Mouse (Mus musculus) stomach, embryonic 16.5 days (tissue): ENCODE measurements around the gene Plxna2. TPM values are rescaled to one million over a fixed set of nuclear protein-coding genes. Genes with fewer than 3 reads are reported as not detected.

Experiments
- ATAC-seq: fragments of 200-750 bp; cut with Nextera tagmentation; 2 replicates; pipeline ENCODE4 v1.8.0; 2017; ENCODE audit warnings: moderate number of reproducible peaks, moderate TSS enrichment; ENCODE audit not compliant: insufficient read depth, low FRiP score
- H3K27ac ChIP-seq: fragments of 300-500 bp; sonication (generic); 2 replicates; pipeline ENCODE4 v1.5.1; 2014; ENCODE audit warnings: low read length
- H3K27me3 ChIP-seq: fragments of 300-500 bp; sonication (generic); 2 replicates; pipeline ENCODE4 v1.6.1; 2014; ENCODE audit warnings: low read length, control low read depth, mixed read lengths; ENCODE audit not compliant: control insufficient read depth, insufficient read depth
- H3K36me3 ChIP-seq: fragments of 300-500 bp; sonication (generic); 2 replicates; pipeline ENCODE4 v1.6.1; 2014; ENCODE audit warnings: low read length; ENCODE audit not compliant: control insufficient read depth, insufficient read depth
- H3K4me1 ChIP-seq: fragments of 300-500 bp; sonication (generic); 2 replicates; pipeline ENCODE4 v1.6.1; 2014; ENCODE audit warnings: low read length, control low read depth, mixed read lengths; ENCODE audit not compliant: control insufficient read depth, insufficient read depth
- H3K4me2 ChIP-seq: fragments of 300-500 bp; sonication (generic); 2 replicates; pipeline ENCODE4 v1.6.1; 2014; ENCODE audit warnings: low read depth, low read length, mixed read lengths
- H3K4me3 ChIP-seq: fragments of 300-500 bp; sonication (generic); replicated peaks from 2 replicates; pipeline ENCODE4 v1.5.1; 2014; ENCODE audit warnings: mild to moderate bottlenecking, low read length
- H3K9ac ChIP-seq: fragments of 300-500 bp; sonication (generic); 2 replicates; pipeline ENCODE4 v1.6.1; 2014; ENCODE audit warnings: low read length
- H3K9me3 ChIP-seq: fragments of 300-500 bp; sonication (generic); replicated peaks from 2 replicates; pipeline ENCODE4 v1.6.1; 2016; ENCODE audit warnings: low read length, control low read depth; ENCODE audit not compliant: control insufficient read depth
- WGBS: fragments of 180-500 bp; shearing (Covaris S2); extraction: QIAGEN DNeasy Blood & Tissue Kit; methylation state at CpG from one replicate; pipeline ENCODE4 v1.1.7; 2014; 5-methylcytosine and 5-hydroxymethylcytosine counted together
- microRNA-seq: library from miRNA; unstranded; fragments of <30 nt; microRNA quantifications from one replicate; pipeline ENCODE4, GENCODE M21; 2016
- polyA plus RNA-seq: library from polyadenylated mRNA; unstranded; fragments of >200 nt; fragmentation: Nextera tagmentation; extraction: Ambion mirVana; gene quantifications from 2 replicates; pipeline ENCODE4 v1.2.1, GENCODE M21; 2015

Gene Plxna2
- polyA plus RNA-seq, 1 experiment from 2014 or later, result 8.2 TPM

DNA sequence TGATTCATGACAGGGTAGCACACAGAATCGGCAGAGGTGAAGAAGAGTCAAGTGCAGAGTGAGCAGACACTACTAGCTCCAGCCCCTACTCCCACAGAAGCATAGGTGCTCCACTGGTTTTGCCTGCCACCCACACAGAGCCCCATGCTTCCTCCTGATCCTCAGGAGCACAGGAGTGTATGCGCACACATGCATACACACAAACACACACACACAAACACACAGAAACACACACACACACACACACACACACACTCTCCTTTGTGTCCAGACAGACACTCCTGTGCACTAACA lies 234.0 kb downstream of the Plxna2 start:
- H3K9ac ChIP-seq, result no peak overlapping the region
- H3K36me3 ChIP-seq, result no peaks in the 10 kb centered on the region
- H3K27ac ChIP-seq, result no peak overlapping the region
- H3K27me3 ChIP-seq, result no peaks in the 10 kb centered on the region
- H3K4me2 ChIP-seq, result no peak overlapping the region
- H3K9me3 ChIP-seq, result no peaks in the 10 kb centered on the region
- no peak overlapping the region for H3K4me3 ChIP-seq
- WGBS, result 54% methylated on average over 2 of the region's 2 CpGs
- no peaks in the 10 kb centered on the region for H3K4me1 ChIP-seq
- ATAC-seq, result no peak

Small RNA genes lying within 50 kb of the gene (microRNA-seq; reads per million reads assigned to microRNA genes)
- 10.8 reads per million, percentile 32 among the genes with 10 or more reads in this experiment for gene Mir3962
